Mouse (Mus musculus) liver, embryonic 16.5 days (tissue): ENCODE measurements around the gene Med17. TPM values are rescaled to one million over a fixed set of nuclear protein-coding genes. Genes with fewer than 3 reads are reported as not detected.

ENCODE experiments used
- ATAC-seq: fragments of 200-750 bp; cut with Nextera tagmentation; 2 replicates; pipeline ENCODE4 v1.8.0; 2017; ENCODE audit warnings: low read depth, mild to moderate bottlenecking, moderate number of reproducible peaks, moderate library complexity
- H3K27ac ChIP-seq: fragments of 300-500 bp; sonication (generic); 2 replicates; pipeline ENCODE4 v1.5.1; 2014; ENCODE audit warnings: mild to moderate bottlenecking, low read length
- H3K27me3 ChIP-seq: fragments of 300-500 bp; sonication (generic); 2 replicates; pipeline ENCODE4 v1.6.1; 2014; ENCODE audit warnings: low read depth, low read length, mixed read lengths; ENCODE audit not compliant: control insufficient read depth, insufficient read depth
- H3K36me3 ChIP-seq: fragments of 300-500 bp; sonication (generic); 2 replicates; pipeline ENCODE4 v1.6.1; 2014; ENCODE audit warnings: mild to moderate bottlenecking; ENCODE audit not compliant: control insufficient read depth, insufficient read depth
- H3K4me1 ChIP-seq: fragments of 300-500 bp; sonication (generic); 2 replicates; pipeline ENCODE4 v1.6.1; 2014; ENCODE audit warnings: low read depth, low read length, mixed read lengths; ENCODE audit not compliant: control insufficient read depth
- H3K4me2 ChIP-seq: fragments of 300-500 bp; sonication (generic); 2 replicates; pipeline ENCODE4 v1.6.1; 2014; ENCODE audit warnings: low read depth, low read length, mixed read lengths
- H3K4me3 ChIP-seq: fragments of 300-500 bp; sonication (generic); 2 replicates; pipeline ENCODE4 v1.5.1; 2014; ENCODE audit warnings: low read depth, mild to moderate bottlenecking, low read length
- H3K9ac ChIP-seq: fragments of 300-500 bp; sonication (generic); 2 replicates; pipeline ENCODE4 v1.6.1; 2014; ENCODE audit warnings: low read depth, low read length
- H3K9me3 ChIP-seq: fragments of 300-500 bp; sonication (generic); replicated peaks from 2 replicates; pipeline ENCODE4 v1.6.1; 2016; ENCODE audit warnings: low read length; ENCODE audit not compliant: control insufficient read depth
- WGBS: fragments of 180-500 bp; shearing (Covaris S2); extraction: QIAGEN DNeasy Blood & Tissue Kit; methylation state at CpG from one replicate; pipeline ENCODE4 v1.1.7; 2014; ENCODE audit not compliant: insufficient replicate concordance; 5-methylcytosine and 5-hydroxymethylcytosine counted together
- polyA plus RNA-seq: library from polyadenylated mRNA; unstranded; fragments of >200 nt; fragmentation: Nextera tagmentation; extraction: Ambion mirVana; gene quantifications from 2 replicates; pipeline ENCODE4 v1.2.1, GENCODE M21; 2015

Med17 gene
- polyA plus RNA-seq, 1 experiment from 2014 or later: 13.4 TPM

DNA sequence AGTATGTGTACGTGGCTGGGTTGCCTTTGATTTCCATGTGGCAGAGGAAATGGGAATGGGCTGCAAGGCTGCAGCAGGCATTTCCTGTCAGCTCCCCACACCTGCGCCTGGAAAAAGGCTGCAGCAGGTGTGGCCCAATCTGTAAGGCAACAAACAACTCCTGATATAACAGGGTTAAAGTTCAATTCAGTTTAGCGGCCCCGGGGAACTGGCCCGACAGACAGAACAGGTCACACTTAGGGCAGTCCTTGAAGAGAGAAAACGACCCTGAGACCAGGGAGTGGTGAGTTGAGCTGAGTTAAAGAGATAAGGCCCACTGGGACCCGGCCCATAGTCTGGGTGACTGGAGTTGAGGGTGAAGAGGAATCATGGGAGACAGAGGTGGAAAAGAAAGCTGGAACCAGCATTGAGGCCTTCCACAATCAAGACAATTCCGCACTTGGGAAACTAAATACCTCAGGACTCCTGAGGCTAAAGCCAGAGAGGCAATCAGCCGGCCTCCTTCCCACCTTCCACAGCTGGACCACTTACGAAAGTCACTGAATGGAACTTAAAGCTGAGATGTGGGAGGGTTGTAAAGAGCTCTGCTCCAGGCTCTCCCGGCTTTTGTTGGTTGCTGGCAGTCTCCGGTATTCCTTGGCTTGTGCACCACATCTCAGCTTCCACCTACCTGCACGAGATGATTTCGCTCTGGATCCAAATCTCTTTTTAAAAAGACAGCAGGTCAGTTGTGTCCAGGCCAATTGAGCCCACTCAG is 34.2 kb downstream of the Med17 start:
- 0 out of 2 replicates have a peak, but pooled peaks have one; percentile 24 for ATAC-seq
- 51% methylated on average over 14 of the region's 14 CpGs for WGBS

DNA sequence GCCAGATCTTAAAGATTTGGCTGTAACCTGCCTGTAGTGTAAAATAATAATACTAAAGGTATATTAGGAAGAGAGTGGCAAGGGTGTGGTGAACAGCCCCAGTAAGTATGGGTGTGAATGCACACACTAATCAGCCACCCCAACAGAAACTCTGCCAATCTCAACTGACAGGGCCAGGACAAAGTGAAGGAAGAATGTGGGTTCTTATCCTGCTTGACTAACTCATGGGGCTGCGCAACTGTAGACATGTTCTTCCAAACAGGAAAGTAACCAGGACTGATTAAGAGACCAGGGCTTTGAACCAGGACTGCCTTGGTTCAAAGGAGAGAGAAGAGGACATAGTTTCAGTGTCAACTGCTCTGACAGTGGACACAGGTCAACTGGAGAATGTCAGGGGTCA is 37.6 kb downstream of the Med17 start:
- H3K4me2 ChIP-seq: no peak overlapping the region
- H3K27ac ChIP-seq: no peak overlapping the region
- no peaks in the 10 kb centered on the region for H3K36me3 ChIP-seq
- no peak overlapping the region for H3K9ac ChIP-seq
- H3K4me1 ChIP-seq: no peaks in the 10 kb centered on the region; the same call in 1 of the 2 replicates
- ATAC-seq: no peak
- no peak overlapping the region for H3K4me3 ChIP-seq
- no peaks in the 10 kb centered on the region for H3K9me3 ChIP-seq
- WGBS: 25% methylated on average over 1 of the region's 1 CpGs
- peaks cover 4% of the 10 kb centered on the region; the same call in 1 of the 2 replicates for H3K27me3 ChIP-seq

More for the DNA sequence above, 34.2 kb downstream of the Med17 start:
- no peaks in the 10 kb centered on the region for H3K4me1 ChIP-seq
- H3K27me3 ChIP-seq: no peaks in the 10 kb centered on the region
- no peak overlapping the region for H3K4me3 ChIP-seq
- H3K27ac ChIP-seq: no peak overlapping the region
- no peak overlapping the region for H3K9ac ChIP-seq
- H3K4me2 ChIP-seq: no peak overlapping the region
- no peaks in the 10 kb centered on the region for H3K36me3 ChIP-seq
- no peaks in the 10 kb centered on the region for H3K9me3 ChIP-seq

DNA sequence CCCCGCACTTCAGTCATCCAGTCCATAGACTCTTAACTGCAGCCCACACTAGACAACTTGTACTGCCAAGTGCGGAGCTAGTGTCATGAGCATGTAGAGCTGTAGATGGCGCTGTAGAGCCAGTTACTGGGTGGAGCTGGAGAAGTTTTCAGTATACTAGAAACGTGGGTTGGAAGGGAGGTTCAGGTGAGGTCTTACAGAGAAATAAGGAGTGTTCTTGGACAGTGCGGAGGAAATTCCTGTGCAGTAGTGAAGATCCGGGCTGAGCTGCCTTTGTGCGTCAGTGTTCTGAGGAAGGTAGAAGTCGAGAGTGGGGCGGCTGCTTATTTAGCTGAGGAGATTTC is 38.2 kb downstream of the Med17 start:
- 43% methylated on average over 9 of the region's 9 CpGs for WGBS
- no peak overlapping the region for H3K4me2 ChIP-seq
- ATAC-seq: peak; percentile 39; the same call in 1 of the 2 replicates

DNA sequence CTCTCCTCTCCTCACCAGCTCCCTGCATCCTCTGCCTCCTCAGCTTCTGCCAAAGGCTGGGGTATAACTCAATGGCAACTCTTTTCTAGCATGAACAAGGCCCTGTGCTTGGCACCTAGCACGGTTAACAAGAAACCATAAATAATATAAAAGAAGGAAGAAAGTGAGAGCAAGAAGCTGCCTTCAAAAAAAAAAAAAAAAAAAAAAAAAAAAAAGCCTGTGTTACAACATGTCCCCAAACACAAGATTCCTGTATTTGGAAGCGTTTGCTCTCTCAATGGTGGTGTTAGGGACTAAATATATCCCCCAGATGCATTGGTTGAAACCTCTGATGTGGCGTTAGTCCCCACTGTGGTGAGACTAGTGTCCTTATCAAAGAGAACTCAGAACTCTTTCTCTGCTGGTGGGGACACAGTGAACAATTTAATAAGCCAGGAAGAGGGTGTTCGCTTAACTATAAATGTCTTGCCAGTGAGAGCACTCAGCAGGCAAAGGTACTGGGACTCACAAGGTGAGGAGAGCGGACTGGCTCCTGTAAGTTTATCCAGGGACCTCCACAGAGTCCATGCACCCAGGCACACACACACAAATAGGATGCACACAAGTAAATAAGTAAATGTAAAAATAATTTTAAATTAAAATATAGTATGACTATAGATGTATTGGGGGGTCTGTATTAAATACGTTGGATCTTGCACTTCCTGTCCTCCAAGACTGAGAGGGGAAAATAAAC is 38.7 kb downstream of the Med17 start:
- WGBS: 31% methylated on average over 6 of the region's 6 CpGs
- peaks cover 4% of the 10 kb centered on the region; the same call in 1 of the 2 replicates for H3K27me3 ChIP-seq
- H3K36me3 ChIP-seq: no peaks in the 10 kb centered on the region
- ATAC-seq: no peak
- H3K4me1 ChIP-seq: no peaks in the 10 kb centered on the region; the same call in 1 of the 2 replicates
- no peak overlapping the region for H3K27ac ChIP-seq
- no peak overlapping the region for H3K4me3 ChIP-seq
- H3K4me2 ChIP-seq: no peak overlapping the region
- H3K9me3 ChIP-seq: no peaks in the 10 kb centered on the region
- H3K9ac ChIP-seq: no peak overlapping the region

More for the DNA sequence above, 38.2 kb downstream of the Med17 start:
- Histone ChIP-seq H3K9me3 (no peaks in the 10 kb centered on the region), H3K27ac (no peak overlapping the region), H3K4me3 (no peak overlapping the region), H3K36me3 (no peaks in the 10 kb centered on the region), H3K4me1 (no peaks in the 10 kb centered on the region; the same call in 1 of the 2 replicates), H3K27me3 (peaks cover 4% of the 10 kb centered on the region; the same call in 1 of the 2 replicates), H3K9ac (no peak overlapping the region)

DNA sequence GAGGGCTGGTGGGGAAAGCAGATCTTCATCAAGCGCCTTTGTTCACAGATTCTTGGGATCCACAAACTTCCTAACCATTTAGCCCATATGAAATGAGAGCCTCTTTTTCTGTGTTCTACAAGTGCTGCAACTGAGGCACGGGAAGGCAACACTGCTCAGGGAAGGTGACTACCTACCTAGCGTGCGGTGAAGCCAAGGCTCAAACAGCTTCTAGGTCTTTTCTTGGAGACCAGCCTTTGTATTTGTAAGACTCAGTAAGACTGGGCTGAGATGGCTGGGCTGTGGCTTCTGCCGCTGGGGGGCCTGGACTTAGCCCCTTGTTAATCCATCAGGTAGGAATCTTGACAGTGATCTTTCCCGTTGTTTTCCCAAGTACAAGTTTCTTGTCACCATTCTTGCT is 39.7 kb downstream of the Med17 start:
- Histone ChIP-seq H3K27ac (no peak overlapping the region), H3K9ac (no peak overlapping the region), H3K9me3 (no peaks in the 10 kb centered on the region), H3K27me3 (peaks cover 4% of the 10 kb centered on the region; the same call in 1 of the 2 replicates), H3K36me3 (no peaks in the 10 kb centered on the region), H3K4me1 (no peaks in the 10 kb centered on the region; the same call in 1 of the 2 replicates), H3K4me3 (no peak overlapping the region), H3K4me2 (no peak overlapping the region)
- WGBS: 79% methylated on average over 6 of the region's 6 CpGs
- ATAC-seq: no peak

DNA sequence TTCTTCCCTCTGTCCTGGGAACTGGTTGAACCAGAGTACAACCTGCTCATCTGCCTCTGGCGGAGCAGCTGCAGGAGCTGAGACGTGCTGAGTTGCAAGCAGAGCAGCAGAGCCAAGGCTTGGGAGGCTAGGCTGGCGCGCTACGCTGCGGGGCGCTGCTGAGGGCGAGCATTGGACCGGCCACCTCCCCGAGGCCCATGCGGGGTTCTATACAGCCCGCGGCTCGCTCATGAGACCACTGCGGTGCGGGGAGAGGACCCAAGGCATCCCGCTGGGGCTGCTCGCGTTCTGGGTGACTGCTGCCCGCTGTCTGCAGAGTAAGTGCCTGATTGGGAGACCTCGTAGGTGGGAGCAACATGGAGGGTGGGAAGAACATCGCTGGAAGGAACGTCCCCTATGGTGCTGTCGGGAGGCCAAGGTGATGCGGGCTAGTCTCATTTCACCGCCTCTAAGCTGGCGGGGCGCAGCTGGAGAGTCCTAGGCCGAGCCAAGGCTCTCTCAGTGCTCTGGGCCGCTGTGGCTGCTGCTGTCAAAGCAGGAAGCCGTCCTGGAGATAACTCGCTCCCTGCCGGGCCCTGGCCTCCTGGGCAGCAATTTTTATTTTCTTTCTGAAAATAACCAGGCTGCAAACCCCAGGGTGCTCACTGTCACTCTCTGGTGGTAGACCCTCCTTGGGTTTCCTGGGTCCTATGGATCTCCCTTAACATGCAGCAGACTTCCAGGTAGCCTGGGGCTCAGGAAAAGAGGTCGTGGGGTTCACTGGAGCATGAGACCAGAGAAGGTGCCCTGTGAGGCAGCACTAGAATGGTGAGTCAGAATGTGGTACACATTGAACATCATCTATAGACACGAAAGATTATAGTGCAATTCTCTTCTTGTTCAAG is 40.4 kb downstream of the Med17 start, which contains the start of gene Vstm5:
Gene Vstm5 (plus strand): TSS at position 4 of the 884 bp plus-strand sequence.
- ATAC-seq: peak; percentile 39; the same call in 1 of the 2 replicates
- Histone ChIP-seq H3K27ac (no peak within 1 kb of the TSS), H3K9me3 (no peaks in the 10 kb centered on the region), H3K4me1 (no peaks in the 10 kb centered on the region; the same call in 1 of the 2 replicates), H3K4me3 (peak within 1 kb of the TSS; percentile 47), H3K4me2 (peak within 1 kb of the TSS; percentile 61), H3K27me3 (peaks cover 4% of the 10 kb centered on the region; the same call in 1 of the 2 replicates), H3K9ac (peak within 1 kb of the TSS; percentile 43; the same call in 1 of the 2 replicates), H3K36me3 (no peaks in the 10 kb centered on the region)
- WGBS: 4% methylated on average over 35 of the region's 35 CpGs

DNA sequence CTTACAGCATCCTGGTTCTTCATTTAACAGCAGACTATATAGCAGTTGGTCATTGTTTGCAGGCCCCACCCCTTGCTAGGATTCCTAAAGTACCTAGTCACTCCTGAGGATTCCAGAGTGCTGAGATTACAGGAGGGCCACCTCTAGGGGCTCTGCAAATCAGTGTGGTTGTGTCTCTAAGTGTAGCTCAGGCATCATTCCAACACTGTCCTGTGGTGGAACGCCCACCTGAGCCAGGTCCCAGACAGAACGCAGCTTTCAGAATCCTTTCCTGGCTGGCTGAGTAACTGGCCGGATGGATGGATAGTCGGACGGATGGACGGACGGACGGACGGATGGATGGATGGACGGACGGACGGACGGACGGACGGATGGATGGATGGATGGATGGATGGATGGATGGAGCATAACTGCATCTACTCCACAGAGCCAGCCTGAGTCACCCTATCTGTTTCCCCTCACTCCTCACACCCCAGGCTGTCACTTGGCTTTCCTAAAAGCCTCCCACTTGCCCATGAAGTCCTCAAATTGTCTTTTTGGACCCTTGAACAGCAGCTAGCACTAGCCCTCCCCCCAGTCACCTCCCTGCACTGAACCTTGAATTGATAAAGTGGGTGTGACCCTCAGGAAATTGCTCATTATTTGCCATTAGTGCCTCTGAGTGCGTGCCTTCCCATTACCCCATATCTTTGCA is 41.3 kb downstream of the Med17 start:
- no peaks in the 10 kb centered on the region; the same call in 1 of the 2 replicates for H3K4me1 ChIP-seq
- WGBS: 49% methylated on average over 16 of the region's 16 CpGs
- ATAC-seq: no peak
- peak overlapping the region; percentile 47 for H3K4me3 ChIP-seq
- peak overlapping the region; percentile 61 for H3K4me2 ChIP-seq
- H3K27ac ChIP-seq: no peak overlapping the region
- peaks cover 4% of the 10 kb centered on the region; the same call in 1 of the 2 replicates for H3K27me3 ChIP-seq
- H3K9ac ChIP-seq: no peak overlapping the region; the same call in 1 of the 2 replicates
- H3K36me3 ChIP-seq: no peaks in the 10 kb centered on the region
- H3K9me3 ChIP-seq: no peaks in the 10 kb centered on the region
